Mouse (Mus musculus) right cerebral cortex, postnatal 25 days (tissue): ENCODE data around the gene Krtap3-1.
"Not testable (repeated sequence)": the region's sequence is repeated elsewhere in the genome, so short reads cannot be mapped to it uniquely, and the experiment has no call there.

Experiments
- DNase-seq: peaks from one replicate; pipeline ENCODE4 v3.0.0; 2022

Gene Krtap3-1

GRCm38 (mm10) chr11:99566530-99566929 is at the start of gene Krtap3-1:
Gene Krtap3-1, minus strand, starts transcription at chr11:99566630.
- DNase-seq: no peak

GRCm38 (mm10) chr11:99614796-99615363 is 48.5 kb upstream of the Krtap3-1 start, which contains the start of gene Krtap2-4:
Gene Krtap2-4, minus strand, starts transcription at chr11:99614846.
- DNase-seq: no peak

- not testable (repeated sequence) for DNase-seq
Measured at GRCm38 (mm10) chr11:99610089-99610488, 43.7 kb upstream of the Krtap3-1 start, which contains the start of gene Gm11937. Gene Gm11937, minus strand, starts transcription at chr11:99610189.

GRCm38 (mm10) chr11:99609126-99609525 is 42.7 kb upstream of the Krtap3-1 start:
- peak; percentile 20 for DNase-seq

GRCm38 (mm10) chr11:99603208-99603607 is 36.8 kb upstream of the Krtap3-1 start, which contains the start of gene Gm11938:
Gene Gm11938, minus strand, starts transcription at chr11:99603308.
- not testable (repeated sequence) for DNase-seq

- not testable (repeated sequence) for DNase-seq
Measured at GRCm38 (mm10) chr11:99597742-99598141, 31.3 kb upstream of the Krtap3-1 start, which contains the start of gene Krtap9-3. Gene Krtap9-3, minus strand, starts transcription at chr11:99598105.

- no peak for DNase-seq
Measured at GRCm38 (mm10) chr11:99590981-99591380, 24.6 kb upstream of the Krtap3-1 start, which contains the start of gene Krtap1-3. Gene Krtap1-3, minus strand, starts transcription at chr11:99591339.

- no peak for DNase-seq
Measured at GRCm38 (mm10) chr11:99585096-99585495, 18.7 kb upstream of the Krtap3-1 start.

GRCm38 (mm10) chr11:99583245-99583704 is 16.8 kb upstream of the Krtap3-1 start, which contains the start of gene Krtap1-4:
Gene Krtap1-4, minus strand, starts transcription at chr11:99583654.
- no peak for DNase-seq

- DNase-seq: no peak
Measured at GRCm38 (mm10) chr11:99581564-99581963, 15.1 kb upstream of the Krtap3-1 start.

GRCm38 (mm10) chr11:99581051-99581450 is 14.6 kb upstream of the Krtap3-1 start:
- no peak for DNase-seq

GRCm38 (mm10) chr11:99580636-99581035 is 14.2 kb upstream of the Krtap3-1 start, which contains the start of gene Krtap1-5:
Gene Krtap1-5, minus strand, starts transcription at chr11:99581016.
- no peak for DNase-seq

- DNase-seq: peak; percentile 34
Measured at GRCm38 (mm10) chr11:99574106-99574505, 7.7 kb upstream of the Krtap3-1 start.

GRCm38 (mm10) chr11:99573164-99573563 is 6.7 kb upstream of the Krtap3-1 start:
- DNase-seq: no peak

GRCm38 (mm10) chr11:99562580-99562979 is 3.9 kb downstream of the Krtap3-1 start:
- no peak for DNase-seq

- DNase-seq: no peak
Measured at GRCm38 (mm10) chr11:99559366-99559765, 7.1 kb downstream of the Krtap3-1 start, which contains the start of gene Gm11939. Gene Gm11939, minus strand, starts transcription at chr11:99559466.

GRCm38 (mm10) chr11:99557976-99558745 is 8.3 kb downstream of the Krtap3-1 start:
- no peak for DNase-seq

GRCm38 (mm10) chr11:99556753-99557152 is 9.7 kb downstream of the Krtap3-1 start, which contains the start of gene Krtap3-2:
Gene Krtap3-2, minus strand, starts transcription at chr11:99556853.
- DNase-seq: no peak

GRCm38 (mm10) chr11:99556195-99556594 is 10.2 kb downstream of the Krtap3-1 start:
- DNase-seq: no peak

- DNase-seq: no peak
Measured at GRCm38 (mm10) chr11:99550765-99551164, 15.7 kb downstream of the Krtap3-1 start, which contains the start of gene Krtap3-3. Gene Krtap3-3, minus strand, starts transcription at chr11:99550865.

- no peak for DNase-seq
Measured at GRCm38 (mm10) chr11:99547892-99548291, 18.5 kb downstream of the Krtap3-1 start.

GRCm38 (mm10) chr11:99539721-99540120 is 26.7 kb downstream of the Krtap3-1 start:
- peak; percentile 7 for DNase-seq

GRCm38 (mm10) chr11:99521288-99521860 is 45.1 kb downstream of the Krtap3-1 start, which contains the start of gene Krt39:
Gene Krt39, minus strand, starts transcription at chr11:99521338.
- no peak for DNase-seq
